Mouse (Mus musculus) kidney, adult 11 months (tissue): ENCODE data around the gene Slc9a7.
A peak's percentile ranks its signal among the peaks of the same experiment; 100 is the strongest.

Experiments used
- DNase-seq: peaks from one replicate; pipeline ENCODE4 v3.0.0; 2022

The Slc9a7 gene

DNA sequence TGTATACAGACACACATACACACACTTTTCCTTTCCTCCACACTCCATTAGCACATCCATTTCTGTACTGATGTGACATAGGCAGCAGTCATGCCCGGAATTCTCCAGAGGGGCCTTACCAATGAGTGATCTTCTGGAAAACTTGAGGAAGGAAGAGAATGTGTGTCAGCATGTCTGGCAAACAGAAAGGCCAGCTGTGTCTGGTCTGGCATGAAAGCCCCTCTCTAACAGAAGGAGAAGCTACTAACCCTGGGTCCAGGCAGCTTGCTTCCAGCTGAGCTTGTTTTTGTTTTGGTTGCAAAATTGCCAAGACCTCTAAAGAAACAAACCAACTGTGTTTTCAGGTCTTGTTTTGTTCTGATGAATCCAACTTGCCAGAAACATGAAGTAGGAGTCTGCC, 162.1 kb downstream of the Slc9a7 start:
- no peak for DNase-seq

DNA sequence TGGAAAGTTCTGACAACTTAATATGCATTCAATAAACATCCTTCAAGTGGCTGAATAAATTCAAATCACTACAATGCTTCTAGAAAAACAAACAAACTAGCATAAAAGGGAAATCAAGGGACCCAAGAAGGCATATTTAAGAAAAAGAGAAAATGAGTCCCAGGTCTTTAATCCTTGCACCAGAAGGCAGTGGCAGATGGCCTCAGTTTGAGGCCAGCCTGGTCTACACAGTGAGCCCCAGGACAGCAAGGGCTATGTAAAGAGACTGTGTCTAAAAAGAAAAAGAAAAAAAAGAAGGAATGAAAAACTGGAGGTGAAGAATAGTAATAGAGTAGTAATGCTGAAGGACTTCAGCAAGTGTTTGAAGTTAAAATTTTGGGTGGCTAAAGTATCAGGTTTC, 162.7 kb downstream of the Slc9a7 start:
- no peak for DNase-seq

DNA sequence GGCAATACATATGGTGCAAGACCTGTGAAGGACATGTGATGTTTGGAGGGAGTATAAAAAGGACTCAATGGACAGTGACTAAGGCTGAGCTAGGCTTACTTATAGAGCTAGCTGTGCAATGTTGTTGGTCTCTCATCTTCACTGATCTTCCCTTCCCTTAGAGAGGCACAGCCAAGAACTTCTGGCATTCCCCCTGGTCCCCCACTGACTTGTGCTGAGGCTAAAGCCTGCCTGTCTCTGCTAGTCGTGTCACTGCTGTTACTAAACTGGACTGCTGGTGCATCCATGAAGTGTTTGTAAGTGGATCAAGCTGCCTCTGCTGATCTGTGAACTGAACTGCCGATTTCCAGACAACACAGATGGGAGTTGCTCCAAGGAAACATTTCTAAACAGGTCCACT, 166.1 kb downstream of the Slc9a7 start:
- DNase-seq = no peak

DNA sequence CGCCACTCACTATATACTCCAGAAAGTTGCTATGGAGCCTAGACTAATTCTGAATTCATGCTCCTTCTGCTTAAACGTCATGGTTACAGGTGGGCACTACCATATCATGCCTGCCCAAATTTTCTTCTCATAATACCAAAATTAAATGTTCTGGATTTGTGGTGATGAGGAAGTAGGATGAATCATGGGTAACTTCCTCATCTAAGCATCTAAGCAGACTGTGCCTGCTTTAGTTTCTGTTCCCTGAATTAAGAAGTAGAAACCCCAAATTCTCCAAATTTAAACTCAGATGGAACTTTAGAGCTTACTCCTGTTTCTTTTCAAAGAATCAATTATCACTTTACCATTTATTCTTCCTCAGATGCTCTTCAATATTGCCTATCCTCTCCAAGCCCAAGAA, 173.9 kb downstream of the Slc9a7 start:
- no peak for DNase-seq

DNA sequence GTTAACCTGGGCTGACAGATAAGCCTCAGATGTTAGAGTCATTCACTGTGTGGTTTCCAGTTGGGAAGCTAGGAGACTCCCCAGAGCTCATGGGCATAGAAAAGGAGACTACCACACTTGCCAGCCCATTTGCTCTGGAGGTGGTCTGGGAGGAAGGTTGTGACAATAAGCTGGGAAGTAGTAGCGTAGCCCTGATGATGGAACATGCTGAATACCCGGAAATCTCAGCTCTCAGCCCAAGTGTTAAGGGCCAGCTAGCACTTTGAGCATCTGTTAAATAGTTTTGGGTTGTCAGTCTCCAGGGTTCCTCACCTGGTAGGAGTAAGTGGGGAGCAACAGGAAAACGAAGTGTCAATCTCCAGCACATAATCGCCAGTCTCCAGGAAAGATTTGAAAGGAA, 221.4 kb downstream of the Slc9a7 start:
- DNase-seq = no peak

DNA sequence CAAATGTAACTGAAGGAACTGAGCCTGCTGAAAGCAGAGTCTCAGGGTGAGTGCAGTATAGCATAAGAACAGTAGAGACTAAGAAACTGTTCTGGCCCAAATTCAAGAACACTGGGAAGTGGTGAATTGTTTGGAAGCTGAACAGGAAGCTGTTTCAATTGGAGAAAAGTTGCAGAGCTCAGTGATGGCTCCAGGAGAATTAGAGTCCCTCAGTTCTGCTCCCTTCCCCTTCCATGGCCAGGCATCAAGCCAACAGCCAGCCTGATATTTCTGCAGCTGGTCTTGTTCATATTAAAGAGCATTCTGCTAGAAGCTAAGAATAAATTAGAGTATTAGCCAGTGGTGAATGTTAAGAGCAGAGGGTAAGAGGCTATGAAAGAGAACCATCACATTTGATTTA, 225.0 kb downstream of the Slc9a7 start:
- DNase-seq = no peak

DNA sequence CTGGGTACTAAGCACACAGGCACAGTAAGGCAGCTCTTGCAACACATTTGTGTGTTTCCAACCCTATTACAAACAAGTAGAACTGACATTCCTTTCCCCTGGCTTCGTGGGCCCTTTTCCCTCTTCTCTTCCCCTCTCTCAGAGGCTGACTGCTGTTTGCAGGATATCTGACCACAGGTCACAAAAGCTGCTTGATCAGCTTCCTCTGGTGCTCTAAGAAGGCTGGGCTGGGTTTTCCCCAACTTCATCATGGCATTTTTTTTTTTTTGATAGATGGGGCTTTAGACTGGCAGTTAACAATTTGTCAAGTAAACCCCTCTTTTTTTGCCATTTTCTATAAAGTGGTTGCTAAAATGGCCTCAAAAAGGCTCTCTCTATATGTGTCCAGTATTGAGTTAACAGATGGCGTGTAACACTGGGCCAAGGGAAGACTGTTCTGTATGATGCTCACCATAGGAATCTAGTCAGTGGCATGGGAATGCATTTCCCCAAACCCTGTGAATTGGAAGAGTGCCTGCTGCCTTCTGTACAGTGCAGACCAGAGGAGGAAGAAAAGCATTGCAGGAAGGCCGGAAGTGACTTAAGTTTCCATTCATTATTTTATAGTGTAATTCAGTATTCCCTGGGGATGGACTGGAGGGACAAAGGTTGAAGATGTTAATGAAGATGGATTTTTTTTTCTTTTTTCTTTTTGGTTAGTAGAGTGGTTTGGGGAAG, 229.7 kb downstream of the Slc9a7 start:
- DNase-seq = no peak

DNA sequence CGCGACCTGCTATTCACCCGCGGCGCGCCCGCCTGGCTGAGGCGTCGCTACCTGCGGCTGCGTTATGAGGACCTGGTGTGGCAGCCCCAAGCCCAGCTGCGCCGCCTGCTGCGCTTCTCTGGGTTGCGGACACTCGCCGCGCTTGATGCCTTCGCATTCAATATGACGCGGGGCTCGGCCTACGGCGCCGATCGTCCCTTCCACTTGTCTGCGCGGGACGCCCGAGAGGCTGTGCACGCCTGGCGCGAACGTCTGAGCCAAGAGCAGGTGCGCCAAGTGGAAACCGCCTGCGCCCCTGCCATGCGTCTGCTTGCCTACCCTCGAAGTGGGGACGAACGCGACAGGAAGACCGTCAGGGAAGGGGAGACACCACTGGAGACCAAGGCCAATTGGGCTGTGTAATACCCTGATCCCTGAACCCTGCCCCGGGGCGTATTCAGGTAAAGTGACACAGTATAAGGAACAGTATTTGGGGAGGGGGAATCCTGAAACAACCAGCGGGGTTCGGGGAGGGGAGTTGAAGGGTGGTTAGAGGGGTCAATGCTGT, 230.8 kb downstream of the Slc9a7 start:
- no peak for DNase-seq

DNA sequence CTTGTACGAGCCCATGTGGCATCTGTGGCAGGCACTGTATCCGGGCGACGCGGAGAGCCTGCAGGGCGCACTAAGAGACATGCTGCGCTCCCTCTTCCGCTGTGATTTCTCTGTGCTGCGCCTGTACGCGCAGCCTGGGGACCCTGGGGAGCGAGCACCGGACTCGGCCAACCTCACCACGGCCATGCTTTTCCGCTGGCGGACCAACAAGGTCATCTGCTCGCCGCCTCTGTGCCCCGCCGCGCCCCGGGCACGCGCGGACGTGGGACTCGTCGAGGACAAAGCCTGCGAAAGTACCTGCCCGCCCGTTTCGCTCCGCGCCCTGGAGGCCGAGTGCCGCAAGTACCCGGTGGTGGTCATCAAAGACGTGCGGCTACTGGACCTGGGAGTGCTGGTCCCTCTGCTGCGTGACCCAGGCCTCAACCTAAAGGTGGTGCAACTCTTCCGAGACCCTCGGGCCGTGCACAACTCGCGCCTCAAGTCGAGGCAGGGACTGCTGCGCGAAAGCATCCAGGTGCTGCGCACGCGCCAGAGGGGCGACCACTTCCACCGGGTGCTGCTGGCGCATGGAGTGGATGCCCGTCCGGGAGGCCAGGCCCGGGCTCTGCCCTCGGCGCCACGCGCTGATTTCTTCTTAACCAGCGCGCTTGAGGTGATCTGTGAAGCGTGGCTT, 231.4 kb downstream of the Slc9a7 start:
- DNase-seq = no peak

DNA sequence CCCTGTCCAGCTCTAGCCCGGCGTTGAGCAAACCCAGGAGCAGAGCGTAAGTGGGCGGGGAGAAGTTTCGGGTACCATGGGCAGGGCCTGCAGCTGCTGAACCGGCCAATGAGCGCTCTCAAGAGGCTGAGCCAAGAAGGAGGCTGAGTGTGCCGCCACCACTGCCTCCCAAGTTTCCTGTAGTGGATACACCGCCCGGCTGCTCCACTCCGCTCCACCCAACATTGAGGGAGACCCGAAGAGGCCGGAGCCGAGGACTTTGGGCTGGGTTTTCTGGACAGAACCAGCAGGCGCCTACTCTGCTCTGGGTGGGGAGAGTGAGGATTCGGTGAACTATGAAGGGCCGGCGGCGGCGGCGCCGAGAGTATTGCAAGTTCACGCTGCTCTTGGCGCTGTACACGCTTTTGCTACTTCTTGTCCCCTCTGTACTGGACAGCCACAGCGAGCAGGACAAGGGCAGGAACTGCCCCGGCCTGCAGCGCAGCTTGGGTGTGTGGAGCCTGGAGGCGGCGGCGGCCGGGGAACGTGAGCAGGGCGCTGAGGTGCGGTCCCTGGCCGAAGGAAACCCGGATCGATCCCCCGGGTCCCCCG, 232.1 kb downstream of the Slc9a7 start, which contains the start of gene Chst7:
Gene Chst7, plus strand, starts transcription at position 180 of the 591 bp plus-strand sequence.
- peak; percentile 75 for DNase-seq
